Mouse (Mus musculus) left cerebral cortex, adult 2 months (tissue): ENCODE results near the gene Cyp1a1. TPM values are rescaled to one million over a fixed set of nuclear protein-coding genes. Genes with fewer than 3 reads are reported as not detected.
A peak's percentile ranks its signal among the peaks of the same experiment; 100 is the strongest.

Source experiments
- DNase-seq, 2 experiments: peaks; one replicate each; pipeline ENCODE4 v3.0.0; 2021 to 2022; ENCODE audit warnings: low spot score in 2 of 2, mixed read lengths in 1 of 2; ENCODE audit errors: extremely low spot score in 1 of 2
- H3K27ac ChIP-seq: fragments of 200-600 bp; 2 replicates; pipeline ENCODE4 v1.8.1; 2022
- H3K4me3 ChIP-seq: fragments of 200-600 bp; 2 replicates; pipeline ENCODE4 v1.8.1; 2022
- CTCF ChIP-seq: fragments of 200-600 bp; IDR thresholded peaks from 2 replicates; pipeline ENCODE4 v1.8.1; 2022; ENCODE audit warnings: antibody characterized with exemption, mild to moderate bottlenecking, moderate library complexity
- intact Hi-C: fragments of 180-260 bp; cut with DNase I; formaldehyde crosslinking; loops from one replicate; pipeline ENCODE4 v1.15.1; 2025
- total RNA-seq, 2 experiments: library from RNA; stranded (reverse); gene quantifications; 2 replicates each; pipeline ENCODE4 v1.2.3; 2021

Cyp1a1 gene
- total RNA-seq, 2 experiments from 2014 or later, result 0.16 TPM

DNA sequence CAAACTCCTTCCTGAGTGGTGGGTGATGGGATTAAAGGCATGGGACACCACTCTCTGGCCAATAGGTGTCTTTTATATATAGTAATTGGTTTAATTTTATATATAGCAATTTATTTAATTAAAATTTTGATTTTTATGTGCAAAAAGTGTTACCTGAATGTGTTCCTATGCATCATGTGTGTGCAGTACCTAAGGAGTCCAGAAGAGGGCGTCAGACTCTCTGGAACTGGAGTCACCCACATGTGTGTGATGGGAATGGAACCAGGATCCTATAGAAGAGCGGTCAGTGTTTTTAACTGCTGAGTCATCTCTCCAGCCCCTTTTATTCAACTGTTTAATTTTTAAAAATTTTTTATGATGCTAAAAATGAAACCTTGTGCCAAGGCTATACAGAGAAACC, 24.5 kb downstream of the Cyp1a1 start:
- peak; percentile 49 for TF ChIP-seq CTCF
- DNase-seq, result no peak
- intact Hi-C loops, result no loop called here
- Histone ChIP-seq H3K27ac (no peak overlapping the region), H3K4me3 (no peak overlapping the region)

DNA sequence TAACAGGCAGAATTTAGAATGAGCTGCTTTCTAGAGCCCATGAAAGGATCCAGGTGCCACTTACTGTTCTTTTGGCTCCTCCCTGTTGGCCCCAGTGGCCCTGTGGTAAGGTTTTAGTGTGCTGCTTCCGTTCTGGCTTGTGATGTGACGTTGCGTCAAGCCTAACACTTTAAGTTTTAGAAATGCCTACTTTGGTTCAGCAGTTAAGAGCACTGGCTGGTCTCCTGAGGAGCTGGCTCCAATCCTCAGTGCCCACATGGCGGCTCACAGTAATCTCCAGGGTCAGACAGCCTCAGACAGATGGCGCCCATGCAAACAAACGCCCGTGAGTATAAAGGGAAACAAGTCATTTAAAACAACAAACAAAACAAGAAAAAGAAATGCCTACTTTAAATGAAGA, 30.7 kb downstream of the Cyp1a1 start:
- Histone ChIP-seq H3K4me3 (no peak overlapping the region), H3K27ac (no peak overlapping the region)
- intact Hi-C loops, result no loop called here
- no peak for DNase-seq
- TF ChIP-seq CTCF, result no peak

DNA sequence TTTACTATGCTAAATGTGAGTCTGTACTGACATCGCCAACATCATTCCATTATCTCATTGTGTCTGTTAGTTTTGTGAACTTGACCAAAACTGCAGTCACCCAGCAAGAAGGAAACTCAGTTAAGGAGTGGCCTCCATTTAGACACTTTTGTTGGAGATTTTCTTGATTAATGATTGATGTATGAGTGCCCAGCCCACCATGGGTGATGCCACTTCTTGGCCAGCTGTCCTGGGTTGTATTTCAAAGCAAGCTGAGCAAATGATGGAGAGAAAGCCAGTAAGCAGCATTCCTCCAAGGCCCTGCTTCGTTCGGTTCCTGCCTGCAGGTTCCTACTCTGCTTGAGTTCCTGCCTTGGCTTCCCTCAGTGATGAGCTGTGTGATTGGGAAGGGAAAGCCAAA, 33.0 kb downstream of the Cyp1a1 start:
- no peak for DNase-seq

DNA sequence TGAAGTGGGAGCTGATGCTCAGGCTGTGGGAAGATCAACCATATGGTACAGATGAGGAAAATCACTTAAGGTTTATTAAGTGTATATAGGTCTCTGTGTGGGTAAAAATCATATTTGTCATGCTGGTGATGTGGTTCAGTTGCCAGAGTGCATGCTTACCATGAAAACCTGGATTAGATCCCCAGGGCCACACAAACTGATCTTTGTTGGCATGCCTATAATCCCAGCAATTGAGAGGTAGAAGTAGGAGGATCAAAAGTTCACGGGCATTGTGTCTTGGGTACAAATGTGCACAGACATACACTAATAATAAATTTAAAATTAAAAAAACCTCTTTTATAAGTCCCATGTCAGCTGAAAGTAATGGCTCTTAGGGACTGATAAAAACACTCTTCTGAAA, 34.6 kb downstream of the Cyp1a1 start:
- H3K27ac ChIP-seq, result no peak overlapping the region

More for the DNA sequence above, 33.0 kb downstream of the Cyp1a1 start:
- Histone ChIP-seq H3K4me3 (no peak overlapping the region), H3K27ac (no peak overlapping the region)
- no peak for TF ChIP-seq CTCF
- intact Hi-C loops, result no loop called here

DNA sequence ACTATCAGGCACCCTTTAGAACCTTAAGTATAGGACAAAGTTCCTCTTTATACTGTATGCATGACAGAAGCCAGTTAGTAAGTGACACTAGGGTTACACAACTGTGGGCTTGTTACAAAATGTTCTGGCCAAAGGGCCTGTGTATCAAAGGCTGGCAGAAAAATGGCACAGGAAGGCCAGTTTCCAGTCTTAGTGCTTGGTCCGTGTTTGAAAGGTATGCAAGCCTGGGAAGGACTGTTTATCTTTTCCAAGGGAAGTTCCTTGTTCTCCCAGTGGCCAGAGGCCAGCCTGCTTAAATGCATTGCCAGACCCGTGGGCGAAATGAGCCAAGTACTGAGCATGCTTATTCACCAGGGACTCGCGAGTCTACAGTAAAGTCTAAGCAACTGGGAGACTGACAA, 35.6 kb downstream of the Cyp1a1 start:
- no peak overlapping the region for H3K4me3 ChIP-seq
- peak in 1 of 2 experiments; percentile 20 for DNase-seq
- H3K27ac ChIP-seq, result peak overlapping the region; percentile 51
- TF ChIP-seq CTCF, result no peak; the same call in 1 of the 2 replicates
- intact Hi-C loops, result no loop called here

More for the DNA sequence above, 34.6 kb downstream of the Cyp1a1 start:
- DNase-seq, result no peak
- no peak for TF ChIP-seq CTCF
- intact Hi-C loops, result no loop called here
- H3K4me3 ChIP-seq, result no peak overlapping the region

DNA sequence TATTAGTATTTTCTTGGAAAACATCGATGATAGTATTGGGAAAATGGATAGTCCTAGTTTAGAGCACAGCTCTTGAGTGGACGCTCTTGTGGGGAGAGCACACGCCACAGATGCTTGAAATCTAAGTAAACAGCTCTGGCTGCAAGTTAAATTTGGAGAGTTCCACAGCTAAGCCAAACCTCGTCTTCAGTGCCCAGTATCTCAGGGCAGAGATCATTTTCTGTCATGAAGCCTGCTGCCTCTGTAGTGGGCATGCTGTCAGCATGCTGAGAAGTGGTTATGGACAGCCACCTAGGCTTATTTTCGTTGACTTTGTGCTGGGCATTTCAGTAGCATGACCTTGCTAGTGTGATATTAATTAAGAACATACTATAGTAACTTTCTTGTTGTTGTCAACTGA, 36.1 kb downstream of the Cyp1a1 start:
- no peak for DNase-seq
- Histone ChIP-seq H3K4me3 (no peak overlapping the region), H3K27ac (peak overlapping the region; percentile 51)
- no peak for TF ChIP-seq CTCF
- intact Hi-C loops, result no loop called here

DNA sequence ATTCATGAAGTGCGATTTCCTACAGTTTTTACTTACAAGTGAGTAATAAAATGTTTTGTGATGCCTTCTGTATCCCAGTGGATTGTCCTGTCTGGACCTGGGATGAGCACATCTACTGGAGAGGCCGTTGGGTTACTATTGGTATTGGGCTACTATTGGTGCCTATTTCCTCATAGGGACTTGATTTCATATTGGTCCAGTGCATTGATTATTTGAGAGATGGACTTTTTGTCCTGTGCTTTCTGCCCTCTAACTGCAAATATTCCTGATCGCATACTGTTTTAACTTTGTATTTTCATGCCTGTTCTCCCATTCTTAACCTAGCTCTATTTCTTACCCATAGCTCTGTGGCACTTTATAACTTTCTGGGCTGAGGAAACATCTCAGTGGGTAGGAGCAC, 37.0 kb downstream of the Cyp1a1 start:
- Histone ChIP-seq H3K27ac (no peak overlapping the region), H3K4me3 (no peak overlapping the region)
- intact Hi-C loops, result no loop called here
- TF ChIP-seq CTCF, result no peak
- no peak for DNase-seq

DNA sequence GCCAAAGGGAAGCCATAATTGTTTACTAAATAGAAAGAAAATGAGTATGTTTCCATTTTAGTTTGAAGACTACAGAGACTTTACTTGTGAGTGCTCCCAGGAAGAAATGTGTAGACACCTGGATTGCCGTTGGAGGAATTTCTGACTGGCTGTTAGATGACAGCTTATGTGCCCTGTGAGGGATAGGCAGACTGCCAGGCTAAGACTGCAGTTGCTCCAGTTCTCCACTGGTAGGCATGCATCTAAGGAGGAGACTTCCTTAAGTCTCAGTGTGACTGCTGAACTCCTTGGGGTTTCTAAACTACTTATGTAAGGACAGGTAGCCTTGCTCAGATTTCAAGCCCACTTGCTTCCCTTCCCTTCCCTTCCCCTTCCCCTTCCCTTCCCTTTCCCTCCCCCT, 40.6 kb downstream of the Cyp1a1 start:
- intact Hi-C loops, result no loop called here
- Histone ChIP-seq H3K27ac (no peak overlapping the region), H3K4me3 (no peak overlapping the region)
- no peak for DNase-seq
- TF ChIP-seq CTCF, result peak; percentile 42

DNA sequence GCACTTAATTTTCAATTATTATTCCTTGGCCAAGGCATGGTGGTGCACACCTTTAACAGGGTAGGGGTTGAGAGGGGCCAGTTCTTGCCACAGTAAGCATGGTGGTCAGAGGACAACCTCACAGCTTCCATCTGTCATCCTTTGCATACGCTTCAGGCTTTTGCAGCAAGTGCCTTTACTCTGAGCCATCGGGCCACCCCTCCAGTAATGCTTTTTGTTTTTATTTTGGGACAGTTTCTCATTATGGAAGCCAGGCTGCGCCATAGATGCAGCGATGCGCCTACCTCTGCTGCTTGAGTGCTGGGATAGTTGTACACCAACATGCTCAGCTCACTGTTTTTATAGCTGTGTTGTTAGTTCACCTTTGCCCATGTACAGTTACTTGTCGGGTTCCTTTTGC, 45.9 kb downstream of the Cyp1a1 start:
- no peak for DNase-seq
- H3K27ac ChIP-seq, result no peak overlapping the region
- H3K4me3 ChIP-seq, result no peak overlapping the region
- TF ChIP-seq CTCF, result no peak
- intact Hi-C loops, result no loop called here

DNA sequence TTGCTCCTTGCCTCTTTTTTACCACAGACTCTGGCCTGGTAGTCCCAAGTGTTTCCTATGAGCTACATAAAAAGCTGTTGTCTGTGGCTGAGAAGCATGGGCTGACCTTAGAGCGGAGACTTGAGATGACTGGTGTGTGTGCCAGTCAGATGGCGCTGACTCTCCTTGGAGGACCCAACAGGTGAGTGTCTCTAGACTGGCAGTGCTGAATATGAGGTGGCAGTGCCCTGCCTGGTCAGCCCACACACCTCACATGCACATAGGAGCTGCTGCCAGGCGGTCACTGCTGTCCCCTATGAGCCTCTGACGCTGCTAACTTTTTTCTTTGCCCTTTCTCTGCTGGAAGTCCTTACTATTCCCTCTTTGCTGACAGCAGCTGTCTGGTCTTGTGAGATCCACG, 52.1 kb downstream of the Cyp1a1 start:
- no peak overlapping the region for H3K27ac ChIP-seq
- TF ChIP-seq CTCF, result no peak
- intact Hi-C loops, result no loop called here

DNA sequence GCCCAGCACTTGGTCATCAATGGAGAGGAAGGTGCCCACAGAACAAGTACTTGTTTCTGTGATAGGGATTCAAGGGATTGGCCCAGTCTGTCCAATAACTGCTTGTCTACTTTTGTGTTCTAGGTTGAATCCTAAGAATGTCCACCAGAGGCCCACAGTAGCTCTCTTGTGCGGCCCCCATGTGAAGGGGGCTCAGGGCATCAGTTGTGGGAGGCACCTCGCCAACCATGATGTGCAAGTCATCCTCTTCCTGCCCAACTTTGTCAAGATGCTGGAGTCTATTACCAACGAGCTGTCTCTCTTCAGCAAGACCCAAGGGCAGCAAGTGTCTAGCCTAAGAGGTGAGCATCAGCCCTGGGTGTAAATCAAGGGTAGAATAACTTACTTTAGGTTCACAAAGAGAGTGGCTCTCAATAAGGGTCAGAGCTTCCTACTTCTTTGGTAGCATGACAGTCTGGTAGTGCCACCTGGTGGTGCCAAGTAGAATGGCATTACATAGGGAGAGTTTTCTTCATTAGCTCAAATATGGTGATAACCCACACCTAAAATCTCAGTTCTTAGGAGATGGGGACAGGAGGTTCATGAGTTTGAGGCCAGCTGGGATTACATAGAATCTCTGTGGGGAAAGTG, 56.8 kb downstream of the Cyp1a1 start:
- peak in 1 of 2 experiments; percentile 50 for DNase-seq
- no peak overlapping the region for H3K27ac ChIP-seq
- TF ChIP-seq CTCF, result peak; percentile 80
- intact Hi-C loops, result loop anchor here (1.0 kb wide), 1 partner anchor 85 kb away; no protein-coding TSS in a partner anchor
- H3K4me3 ChIP-seq, result no peak overlapping the region

More for the DNA sequence above, 52.1 kb downstream of the Cyp1a1 start:
- H3K4me3 ChIP-seq, result no peak overlapping the region
- no peak for DNase-seq

DNA sequence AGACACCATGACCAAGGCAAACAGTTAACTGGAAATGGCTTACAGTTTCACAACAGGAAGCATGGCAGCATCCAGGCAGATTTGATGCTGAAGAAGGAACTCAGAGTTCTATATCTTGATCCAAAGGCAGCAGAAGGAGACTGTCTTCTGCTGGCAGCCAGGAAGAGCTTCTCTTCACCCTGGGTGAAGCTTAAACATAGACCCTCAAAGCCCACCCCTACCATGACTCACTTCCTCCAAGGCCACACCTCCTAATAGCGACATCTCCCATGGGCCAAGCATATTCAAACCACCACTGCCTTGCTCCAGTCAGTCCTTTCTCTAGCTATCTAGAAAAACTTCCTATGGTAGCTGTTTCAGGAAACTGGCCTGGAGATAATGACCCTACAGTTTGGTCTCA, 59.3 kb downstream of the Cyp1a1 start:
- no peak for DNase-seq
- no peak for TF ChIP-seq CTCF
- intact Hi-C loops, result no loop called here
- Histone ChIP-seq H3K4me3 (no peak overlapping the region), H3K27ac (no peak overlapping the region)

DNA sequence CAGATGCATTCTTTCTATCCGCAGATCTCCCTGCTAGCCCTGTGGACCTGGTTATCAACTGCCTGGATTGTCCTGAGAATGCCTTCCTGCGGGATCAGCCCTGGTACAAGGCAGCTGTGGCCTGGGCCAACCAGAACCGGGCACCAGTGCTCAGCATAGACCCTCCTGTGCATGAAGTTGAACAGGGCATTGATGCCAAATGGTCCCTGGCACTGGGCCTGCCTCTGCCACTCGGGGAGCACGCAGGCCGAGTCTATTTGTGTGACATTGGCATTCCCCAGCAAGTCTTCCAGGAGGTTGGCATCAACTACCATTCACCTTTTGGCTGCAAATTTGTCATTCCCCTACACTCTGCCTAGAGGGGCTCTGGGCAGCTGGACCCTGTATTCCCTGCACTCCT, 60.4 kb downstream of the Cyp1a1 start:
- TF ChIP-seq CTCF, result no peak
- intact Hi-C loops, result no loop called here
- peak overlapping the region; percentile 47; the same call in 1 of the 2 replicates for H3K27ac ChIP-seq

More for the DNA sequence above, 60.4 kb downstream of the Cyp1a1 start:
- DNase-seq, result no peak
- no peak overlapping the region for H3K4me3 ChIP-seq
